In the genomic region with DNA sequence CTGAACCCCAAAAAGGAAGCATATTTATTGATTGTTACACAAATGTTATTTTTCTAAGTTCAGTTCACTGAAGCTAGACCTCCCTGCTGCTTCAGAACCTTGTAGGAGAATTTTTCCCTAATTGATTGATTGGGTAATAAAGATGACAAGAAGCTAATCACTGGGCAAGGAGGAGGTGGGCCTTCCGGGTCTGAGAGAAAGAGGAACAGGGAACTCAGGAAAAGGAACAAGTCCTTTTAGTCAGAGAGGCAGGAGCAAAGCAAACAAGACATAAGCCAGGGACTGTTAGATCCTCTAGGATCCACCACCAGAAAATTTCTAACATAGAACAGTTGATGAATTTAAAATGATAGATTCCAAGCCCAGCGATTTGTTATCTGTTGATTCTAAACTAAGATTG, we compare ENCODE assay signal across 27 mouse cellular contexts. TPM values are rescaled to one million over a fixed set of nuclear protein-coding genes. Genes with fewer than 3 reads are reported as not detected.
DNase-seq lines count a peak whose midpoint lies in the region; ATAC-seq and TF ChIP-seq lines count a peak whose summit lies in the region.
"Had no signal": no experiment of that assay in that cellular context is flagged by ENCODE, and none has a peak within 500 bp of the region (broad histone marks: within the 10 kb centered on the region; RNA-seq: fewer than 3 reads in every experiment).

No protein-coding gene starts in this region.

- H3K4me2 ChIP-seq in kidney, postnatal 0 days (ENCODE audit: low read length): no peak overlapping the region
- no peak overlapping the region for H3K4me2 ChIP-seq in kidney, embryonic 15.5 days
- no peak overlapping the region for H3K4me2 ChIP-seq in midbrain, embryonic 15.5 days
- H3K4me2 ChIP-seq: embryonic facial prominence, embryonic 13.5 days; embryonic facial prominence, embryonic 15.5 days; forebrain, embryonic 12.5 days had no signal

- no peak overlapping the region for H3K9ac ChIP-seq in kidney, postnatal 0 days (ENCODE audit: low read depth, low read length)
- no peak overlapping the region for H3K9ac ChIP-seq in kidney, embryonic 15.5 days
- no peak overlapping the region for H3K9ac ChIP-seq in midbrain, embryonic 15.5 days
- H3K9ac ChIP-seq: embryonic facial prominence, embryonic 13.5 days; embryonic facial prominence, embryonic 15.5 days; forebrain, embryonic 12.5 days had no signal

- no peak overlapping the region for H3K27ac ChIP-seq in kidney, postnatal 0 days
- no peak overlapping the region for H3K27ac ChIP-seq in kidney, embryonic 15.5 days
- no peak overlapping the region for H3K27ac ChIP-seq in midbrain, embryonic 15.5 days
- H3K27ac ChIP-seq: embryonic facial prominence, embryonic 13.5 days; embryonic facial prominence, embryonic 15.5 days; forebrain, embryonic 10.5 days; forebrain, embryonic 12.5 days had no signal

- H3K9me3 ChIP-seq in kidney, postnatal 0 days (replicated peaks; ENCODE audit: low read length): no peaks in the 10 kb centered on the region
- no peaks in the 10 kb centered on the region for H3K9me3 ChIP-seq in kidney, embryonic 15.5 days (replicated peaks)
- H3K9me3 ChIP-seq in midbrain, embryonic 15.5 days: no peaks in the 10 kb centered on the region
- H3K9me3 ChIP-seq: embryonic facial prominence, embryonic 13.5 days; embryonic facial prominence, embryonic 15.5 days; forebrain, embryonic 10.5 days; forebrain, embryonic 12.5 days had no signal

- H3K4me3 ChIP-seq in kidney, postnatal 0 days (replicated peaks; ENCODE audit: low read depth, low read length): no peak overlapping the region
- no peak overlapping the region for H3K4me3 ChIP-seq in kidney, embryonic 15.5 days (replicated peaks)
- no peak overlapping the region for H3K4me3 ChIP-seq in midbrain, embryonic 15.5 days
- H3K4me3 ChIP-seq: embryonic facial prominence, embryonic 13.5 days; embryonic facial prominence, embryonic 15.5 days; erythroblast, embryonic 14.5 days; forebrain, embryonic 10.5 days; forebrain, embryonic 12.5 days had no signal

- TF ChIP-seq CTCF in kidney, postnatal 0 days (IDR thresholded peaks at IDR 0.05; ENCODE audit: low read depth): no peak

- no peaks in the 10 kb centered on the region for H3K36me3 ChIP-seq in kidney, postnatal 0 days (ENCODE audit: insufficient read depth, low read length)
- H3K36me3 ChIP-seq in kidney, embryonic 15.5 days: no peaks in the 10 kb centered on the region
- H3K36me3 ChIP-seq in midbrain, embryonic 15.5 days (replicated peaks): no peaks in the 10 kb centered on the region
- H3K36me3 ChIP-seq: embryonic facial prominence, embryonic 13.5 days; embryonic facial prominence, embryonic 15.5 days; forebrain, embryonic 10.5 days; forebrain, embryonic 12.5 days had no signal

- peak; percentile 55 for DNase-seq in heart, adult 11 months
- DNase-seq in heart, postnatal 4 days: no peak
- peak; percentile 29 for DNase-seq in kidney, postnatal 0 days (ENCODE audit: low spot score)
- DNase-seq: adrenal gland, adult 2 months; adrenal gland, postnatal 10 days; adrenal gland, postnatal 25 days; B cell, adult 2 months; cerebellum, adult 11-12 months; cerebellum, adult 2 months; cerebellum, adult 9-10 months; cerebellum, postnatal 10 days; cerebellum, postnatal 25 days; embryo, embryonic 11 days had no signal

- no peak for ATAC-seq in kidney, postnatal 0 days (replicated peaks; ENCODE audit: low FRiP score, low read depth)
- no peak for ATAC-seq in kidney, embryonic 15.5 days (replicated peaks; ENCODE audit: low FRiP score)
- 0 out of 2 replicates have a peak, but pooled peaks have one; percentile 36 for ATAC-seq in common myeloid progenitor, adult 5-6 weeks (replicated peaks; ENCODE audit: low read depth, poor library complexity, severe bottlenecking)
- peak; percentile 93 for ATAC-seq in megakaryocyte, adult 5-6 weeks (ENCODE audit: poor library complexity, severe bottlenecking)
- no peak for ATAC-seq in CD4-positive, CD25-positive, alpha-beta regulatory T cell, adult 4 months
- ATAC-seq in midbrain, embryonic 15.5 days (replicated peaks): no peak
- ATAC-seq: forebrain, embryonic 14.5 days; forebrain, embryonic 16.5 days had no signal

- WGBS in kidney, postnatal 0 days: 56% methylated on average over 2 of the region's 2 CpGs
- 52% methylated on average over 2 of the region's 2 CpGs for WGBS in kidney, embryonic 15.5 days
- WGBS in midbrain, embryonic 15.5 days: 85% methylated on average over 2 of the region's 2 CpGs

- H3K4me1 ChIP-seq in kidney, postnatal 0 days (replicated peaks; ENCODE audit: insufficient read depth, low read length): 0 out of 2 replicates have a peak, but pooled peaks cover 3% of the 10 kb centered on the region
- H3K4me1 ChIP-seq in kidney, embryonic 15.5 days: no peaks in the 10 kb centered on the region
- no peaks in the 10 kb centered on the region for H3K4me1 ChIP-seq in midbrain, embryonic 15.5 days
- H3K4me1 ChIP-seq: embryonic facial prominence, embryonic 13.5 days; embryonic facial prominence, embryonic 15.5 days; forebrain, embryonic 12.5 days had no signal

- no peaks in the 10 kb centered on the region for H3K27me3 ChIP-seq in kidney, postnatal 0 days (ENCODE audit: insufficient read depth, low read length)
- H3K27me3 ChIP-seq in kidney, embryonic 15.5 days: no peaks in the 10 kb centered on the region
- no peaks in the 10 kb centered on the region for H3K27me3 ChIP-seq in midbrain, embryonic 15.5 days (replicated peaks)
- H3K27me3 ChIP-seq: embryonic facial prominence, embryonic 13.5 days; embryonic facial prominence, embryonic 15.5 days; forebrain, embryonic 12.5 days had no signal

RNA-seq across cellular contexts. Expression of gene Slc22a8, which starts 32.2 kb away (rescaled TPM):
- not detected for total RNA-seq in heart, postnatal 4 days (2021)
- polyA plus RNA-seq in kidney, postnatal 0 days (2015; fragmentation: Nextera tagmentation; extraction: Ambion mirVana): 19.2 and 25.5 TPM in 2 replicates
- 6.8 and 8.3 TPM in 2 replicates for polyA plus RNA-seq in kidney, embryonic 15.5 days (2015; fragmentation: Nextera tagmentation; extraction: Ambion mirVana)
- total RNA-seq in common myeloid progenitor, adult 5-6 weeks (2017): not detected in 2 replicates
- not detected in 2 replicates for total RNA-seq in megakaryocyte, adult 5-6 weeks (2015)
- not detected in 2 replicates for total RNA-seq in megakaryocyte, adult 5-6 weeks (2017)
- under 1 TPM in 1 of 2 experiments, not detected in 1; 0.12 TPM for polyA plus RNA-seq in CD4-positive, CD25-positive, alpha-beta regulatory T cell, adult 4 months (2017; shearing (Covaris generic))
- polyA plus RNA-seq in midbrain, embryonic 15.5 days (2015; fragmentation: Nextera tagmentation; extraction: Ambion mirVana): 12.1 and 13.5 TPM in 2 replicates
- total RNA-seq: ES-E14, MEL had no signal
- polyA plus RNA-seq: embryonic facial prominence, embryonic 13.5 days; erythroblast, embryonic 14.5 days had no signal

RNA-seq across cellular contexts. Expression of gene Slc22a6, which starts 58.9 kb away (rescaled TPM):
- total RNA-seq in heart, postnatal 4 days (2021): not detected
- 73.8 and 93.1 TPM in 2 replicates for polyA plus RNA-seq in kidney, postnatal 0 days (2015; fragmentation: Nextera tagmentation; extraction: Ambion mirVana)
- polyA plus RNA-seq in kidney, embryonic 15.5 days (2015; fragmentation: Nextera tagmentation; extraction: Ambion mirVana): 21.6 and 26.5 TPM in 2 replicates
- total RNA-seq in common myeloid progenitor, adult 5-6 weeks (2017): not detected in 2 replicates
- not detected in 2 replicates for total RNA-seq in megakaryocyte, adult 5-6 weeks (2015)
- total RNA-seq in megakaryocyte, adult 5-6 weeks (2017): not detected in 2 replicates
- not detected for polyA plus RNA-seq in CD4-positive, CD25-positive, alpha-beta regulatory T cell, adult 4 months (2017; shearing (Covaris generic))
- 15.3 and 19.7 TPM in 2 replicates for polyA plus RNA-seq in midbrain, embryonic 15.5 days (2015; fragmentation: Nextera tagmentation; extraction: Ambion mirVana)
- total RNA-seq: adrenal gland, adult 2 months; adrenal gland, postnatal 10 days; adrenal gland, postnatal 25 days; ES-E14; MEL had no signal
- polyA plus RNA-seq: adrenal gland, adult 2 months; erythroblast, embryonic 14.5 days; forebrain, embryonic 10.5 days had no signal

Comparison
In these comparisons a context has a peak if more than half of its experiments do, and no peak if none do; other contexts are left out.
1. ATAC-seq: peak in common myeloid progenitor, adult 5-6 weeks (single experiment) and megakaryocyte, adult 5-6 weeks (single experiment); none in kidney, postnatal 0 days (single experiment), kidney, embryonic 15.5 days (single experiment), CD4-positive, CD25-positive, alpha-beta regulatory T cell, adult 4 months (single experiment) and midbrain, embryonic 15.5 days (single experiment).
2. RNA of gene Slc22a6, which starts 58.9 kb away (polyA plus RNA-seq): 73.8 to 93.1 TPM in kidney, postnatal 0 days, 21.6 to 26.5 TPM in kidney, embryonic 15.5 days and 15.3 to 19.7 TPM in midbrain, embryonic 15.5 days; not detected in CD4-positive, CD25-positive, alpha-beta regulatory T cell, adult 4 months; every median in the first group is over 10 times any median in the second.